Comparison of ENCODE assay signal across 11 mouse cellular contexts in genomic region chr10:122800003-122800731, GRCm38 (mm10).
DNase-seq lines count a peak whose midpoint lies in the region; ATAC-seq lines count a peak whose summit lies in the region.
"Had no signal": no experiment of that assay in that cellular context is flagged by ENCODE, and none has a peak within 500 bp of the region (broad histone marks: within the 10 kb centered on the region; RNA-seq: fewer than 3 reads in every experiment).

No protein-coding gene starts in this region.

- no peak overlapping the region for H3K27ac ChIP-seq in heart, embryonic 10.5 days

- no peaks in the 10 kb centered on the region for H3K27me3 ChIP-seq in heart, embryonic 10.5 days (ENCODE audit: insufficient read depth, poor library complexity, severe bottlenecking)
- H3K27me3 ChIP-seq in splenic B cell, adult 2 months (ENCODE audit: control insufficient read depth, insufficient read depth, low read length, poor library complexity, severe bottlenecking), result no peaks in the 10 kb centered on the region

- 76% methylated on average over 19 of the region's 19 CpGs for WGBS in heart, embryonic 10.5 days

- DNase-seq in heart, adult 9 months (ENCODE audit: low spot score in 2 of 2), result peak; percentile 35 to 67
- no peak for DNase-seq in heart, embryonic 10.5 days (ENCODE audit: low spot score)
- DNase-seq in lung, postnatal 10 days, result peak; percentile 46
- DNase-seq in splenic B cell, adult 2 months (ENCODE audit: low read depth, low spot score), result peak; percentile 78
- DNase-seq in urinary bladder, postnatal 25 days (ENCODE audit: low spot score), result no peak
- no peak for DNase-seq in right cerebral cortex, adult 18-20 months
- DNase-seq in embryo, embryonic 9.5 days (ENCODE audit: extremely low spot score), result no peak
- DNase-seq: adrenal gland, adult 2 months; gastrocnemius, postnatal 14 days; kidney, postnatal 14 days had no signal

- ATAC-seq in granulocyte monocyte progenitor cell, adult 5-6 weeks (replicated peaks; ENCODE audit: poor library complexity, severe bottlenecking), result peak; percentile 84

- no peaks in the 10 kb centered on the region for H3K36me3 ChIP-seq in heart, embryonic 10.5 days
- no peaks in the 10 kb centered on the region for H3K36me3 ChIP-seq in splenic B cell, adult 2 months (ENCODE audit: control insufficient read depth, insufficient read depth, low read length, poor library complexity, severe bottlenecking)

- peaks cover 12% of the 10 kb centered on the region for H3K4me1 ChIP-seq in heart, embryonic 10.5 days

- no peaks in the 10 kb centered on the region for H3K9me3 ChIP-seq in heart, embryonic 10.5 days

- no peak overlapping the region for H3K4me3 ChIP-seq in heart, embryonic 10.5 days

Comparison
In these comparisons a context has a peak if more than half of its experiments do, and no peak if none do; other contexts are left out.
1. DNase-seq: peak in heart, adult 9 months (2 of 2), lung, postnatal 10 days (single experiment) and splenic B cell, adult 2 months (single experiment); none in heart, embryonic 10.5 days (single experiment), urinary bladder, postnatal 25 days (single experiment), right cerebral cortex, adult 18-20 months (single experiment) and embryo, embryonic 9.5 days (single experiment).